Mouse (Mus musculus) bone marrow, adult 2 months (tissue): ENCODE data around the gene Il15ra. TPM values are rescaled to one million over a fixed set of nuclear protein-coding genes. Genes with fewer than 3 reads are reported as not detected.

Experiments used
- H3K27ac ChIP-seq: fragments of 200-500 bp; 2 replicates; pipeline ENCODE4 v1.5.1; 2012; ENCODE audit warnings: low read depth, mild to moderate bottlenecking, control low read depth, inconsistent platforms, low read length; ENCODE audit not compliant: control insufficient read depth, poor library complexity, insufficient read depth
- H3K4me1 ChIP-seq: fragments of 200-500 bp; 2 replicates; pipeline ENCODE4 v1.6.1; 2011; ENCODE audit warnings: low read length; ENCODE audit not compliant: control insufficient read depth, insufficient read depth
- H3K4me3 ChIP-seq: fragments of 200-500 bp; replicated peaks from 2 replicates; pipeline ENCODE3; 2011; ENCODE audit warnings: mild to moderate bottlenecking, low read depth, low read length, control low read depth; ENCODE audit not compliant: control insufficient read depth
- CTCF ChIP-seq: fragments of 200-500 bp; IDR thresholded peaks from 2 replicates; pipeline ENCODE4 v1.5.1; 2011; ENCODE audit warnings: low read length, control low read depth; ENCODE audit not compliant: control insufficient read depth, insufficient read depth
- POLR2A ChIP-seq: fragments of 200-500 bp; IDR thresholded peaks from 2 replicates; pipeline ENCODE4 v1.6.1; 2011; ENCODE audit warnings: low read depth, mild to moderate bottlenecking, control low read depth, low read length, borderline replicate concordance; ENCODE audit not compliant: control insufficient read depth
- WGBS: fragments of 180-500 bp; shearing (Covaris S2); methylation state at CpG from one replicate; pipeline ENCODE4 v1.1.7; 2018; 5-methylcytosine and 5-hydroxymethylcytosine counted together
- polyA plus RNA-seq: library from polyadenylated mRNA; stranded (reverse); fragments of >200 nt; gene quantifications from 2 replicates; pipeline ENCODE4 v1.2.4, GENCODE M21; 2011; ENCODE audit warnings: low replicate concordance; ENCODE audit not compliant: missing spikeins, insufficient read depth, insufficient read length

The Il15ra gene
- polyA plus RNA-seq, 1 experiment, result 10.4 TPM

- Histone ChIP-seq H3K4me3 (peak overlapping the region; percentile 96), H3K27ac (peak overlapping the region; percentile 96), H3K4me1 (peaks cover 2% of the 10 kb centered on the region; the same call in 1 of the 2 replicates)
- peak; percentile 57; the same call in 1 of the 2 replicates for TF ChIP-seq POLR2A
- TF ChIP-seq CTCF, result no peak
- 1% methylated on average over 43 of the region's 43 CpGs for WGBS
These were observed 73.2 kb downstream of the Il15ra start for GRCm38 (mm10) chr2:11778087-11778823.

Other genes starting within 250 kb of the Il15ra start
- gene Pfkfb3, start 151.2 kb upstream of the Il15ra start, polyA plus RNA-seq, result 9.1 and 24.3 TPM in 2 replicates
- gene Rbm17, start 101.1 kb upstream of the Il15ra start, polyA plus RNA-seq, result 167 and 240 TPM in 2 replicates
- not detected in 2 replicates for gene Gm17490, start 79.0 kb upstream of the Il15ra start, polyA plus RNA-seq
- gene Il2ra, start 62.5 kb upstream of the Il15ra start, polyA plus RNA-seq, result 0.57 and 3.9 TPM in 2 replicates
- 30.2 and 46.6 TPM in 2 replicates for gene Fbh1, start 72.3 kb downstream of the Il15ra start, polyA plus RNA-seq
- gene Ankrd16, start 72.6 kb downstream of the Il15ra start, polyA plus RNA-seq, result 34.8 and 56.8 TPM in 2 replicates